Mouse (Mus musculus) natural killer cell, adult 2 months (primary cell): ENCODE measurements around the gene Foxp1.

Experiments used
- DNase-seq, 2 experiments: peaks; one replicate each; pipeline ENCODE4 v3.0.0; 2022; ENCODE audit warnings: low spot score in 2 of 2

Foxp1 gene

DNA sequence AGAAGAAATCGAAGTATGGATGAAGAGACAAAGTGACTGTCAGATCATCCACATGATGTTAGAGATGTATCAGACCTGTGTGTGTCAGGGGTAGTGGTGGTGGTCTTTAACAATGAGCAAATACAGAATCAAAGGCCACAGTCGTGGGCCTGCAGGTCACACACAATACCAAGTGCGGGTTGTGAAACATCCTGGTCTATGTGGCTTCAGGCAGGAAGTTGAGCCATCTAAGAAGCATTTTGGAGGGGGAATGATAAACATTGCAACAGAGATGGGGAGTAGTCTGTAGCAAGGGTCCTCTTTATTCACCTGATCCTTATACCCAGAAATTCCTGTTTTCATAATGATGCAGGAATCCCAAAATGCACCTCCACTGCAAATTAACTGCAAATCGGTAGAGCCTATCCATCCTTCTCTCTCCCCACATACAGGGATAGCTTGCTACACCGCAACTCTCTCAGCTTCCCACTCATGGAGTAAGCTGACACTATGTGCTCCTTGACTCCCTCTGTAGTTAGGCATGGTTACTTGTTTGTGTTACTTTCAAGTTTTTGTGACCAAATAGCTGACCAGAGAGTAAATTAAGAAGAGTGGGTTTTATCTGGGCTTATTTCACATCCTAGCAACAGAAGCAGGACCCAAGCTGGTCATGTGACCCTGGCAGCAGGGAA lies 310.7 kb downstream of the Foxp1 start:
- no peak for DNase-seq

DNA sequence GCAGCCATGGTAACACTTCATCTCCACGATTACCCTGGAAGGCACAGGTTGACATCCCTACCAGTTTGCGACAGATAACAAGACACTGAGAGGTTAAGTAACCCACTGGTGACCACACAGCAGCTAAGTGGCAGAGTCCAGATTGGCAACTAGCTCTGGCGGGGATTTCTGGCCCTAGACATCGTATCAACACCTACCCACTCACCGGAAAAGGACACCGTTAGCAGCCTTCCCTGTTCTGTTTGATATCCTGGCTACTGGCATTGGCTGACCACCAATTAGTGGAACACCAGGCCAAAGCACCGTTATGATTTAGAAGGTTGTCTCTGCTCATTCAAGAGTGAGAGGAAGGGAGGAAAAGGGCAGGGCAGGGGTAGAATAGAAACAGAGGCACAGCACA lies 312.4 kb downstream of the Foxp1 start:
- no peak for DNase-seq

DNA sequence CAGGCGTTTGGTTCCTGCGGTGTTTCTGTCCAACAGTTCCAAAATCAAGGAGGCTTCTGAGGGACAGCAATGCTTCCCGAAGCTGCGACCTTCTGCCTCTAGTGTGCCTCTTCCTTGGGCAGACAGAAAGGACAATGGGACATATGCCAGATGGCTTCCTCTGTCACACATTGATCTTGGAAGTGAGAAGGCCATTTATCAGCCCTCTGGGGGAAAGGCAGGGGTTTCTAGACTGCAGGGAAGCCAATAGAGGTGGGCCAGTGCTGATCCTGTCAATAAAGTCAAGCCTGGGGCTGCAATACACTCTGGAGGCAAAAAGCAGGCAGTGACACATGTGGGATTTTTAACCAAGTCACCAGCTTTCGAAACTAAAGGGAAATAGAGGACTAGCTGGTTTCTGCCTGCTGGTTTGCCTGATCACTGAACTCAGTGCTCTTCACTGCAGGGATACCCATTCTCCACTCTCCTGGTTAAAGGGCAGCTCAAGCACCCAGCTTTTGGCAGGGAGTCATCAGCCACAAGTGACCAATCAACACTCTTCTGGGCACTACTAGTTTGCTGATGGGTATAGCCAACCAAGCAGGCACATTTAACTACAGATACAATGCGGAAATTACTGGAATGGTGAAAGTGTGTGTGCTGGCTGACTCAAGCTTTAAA lies 315.2 kb downstream of the Foxp1 start:
- no peak for DNase-seq

DNA sequence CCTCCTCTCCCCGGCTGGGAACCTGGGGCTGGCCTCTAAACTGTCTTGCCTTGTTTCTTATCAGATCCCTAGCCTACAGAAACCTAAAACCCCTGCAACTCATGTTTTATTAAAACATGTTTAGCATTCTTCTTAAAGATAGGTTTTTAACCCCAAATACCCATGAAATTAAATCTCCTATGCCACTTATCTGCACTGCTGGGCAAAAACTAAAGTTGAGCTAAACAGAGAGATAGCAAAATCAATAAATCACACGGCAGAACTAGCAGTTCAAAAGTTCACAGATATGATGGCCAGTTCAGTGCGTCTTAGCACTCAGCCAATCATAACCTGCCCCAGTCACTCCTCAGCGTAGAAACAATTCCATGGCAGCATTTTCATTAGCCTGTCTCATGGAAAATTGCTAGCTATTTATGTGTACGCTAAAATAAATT lies 316.1 kb downstream of the Foxp1 start:
- DNase-seq = no peak

DNA sequence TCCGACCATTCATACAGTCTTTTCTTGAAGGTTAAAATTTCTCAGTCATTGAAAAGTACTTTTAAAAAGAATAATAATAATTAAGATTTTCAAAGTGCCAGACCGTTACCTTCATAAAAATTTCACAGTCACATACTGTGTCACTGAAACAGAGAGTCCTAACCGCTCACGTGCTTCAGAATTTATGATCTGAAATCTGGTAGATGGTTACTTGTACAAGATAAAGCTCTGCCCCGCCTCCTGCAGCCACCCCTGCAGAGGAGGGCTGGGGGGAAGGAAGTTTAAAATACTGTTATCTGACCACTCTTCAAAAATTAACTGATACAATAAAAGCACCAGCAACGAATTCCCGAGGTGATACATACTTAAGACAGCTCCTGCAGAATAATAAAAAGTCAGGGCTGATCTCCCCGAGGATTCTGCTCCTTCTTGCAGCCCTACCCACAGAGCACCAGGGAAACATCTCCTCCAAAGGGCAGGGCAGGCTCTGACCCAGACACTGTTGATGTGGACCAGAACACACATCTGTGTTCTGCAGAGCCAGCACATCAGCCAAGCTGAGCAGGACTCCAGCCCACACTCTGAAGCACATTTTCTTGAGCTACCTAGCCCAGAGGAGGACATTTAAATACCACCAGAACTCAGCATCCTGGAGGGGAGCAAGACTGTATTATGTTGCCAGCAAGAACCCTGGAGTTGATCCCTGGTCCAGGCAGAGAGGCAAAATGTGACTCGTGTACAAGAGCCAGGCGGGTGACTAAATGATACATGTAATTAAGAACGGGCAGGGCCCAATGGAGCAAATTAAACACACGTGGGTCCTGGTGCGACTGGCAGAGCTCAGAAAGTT lies 316.7 kb downstream of the Foxp1 start:
- no peak for DNase-seq

DNA sequence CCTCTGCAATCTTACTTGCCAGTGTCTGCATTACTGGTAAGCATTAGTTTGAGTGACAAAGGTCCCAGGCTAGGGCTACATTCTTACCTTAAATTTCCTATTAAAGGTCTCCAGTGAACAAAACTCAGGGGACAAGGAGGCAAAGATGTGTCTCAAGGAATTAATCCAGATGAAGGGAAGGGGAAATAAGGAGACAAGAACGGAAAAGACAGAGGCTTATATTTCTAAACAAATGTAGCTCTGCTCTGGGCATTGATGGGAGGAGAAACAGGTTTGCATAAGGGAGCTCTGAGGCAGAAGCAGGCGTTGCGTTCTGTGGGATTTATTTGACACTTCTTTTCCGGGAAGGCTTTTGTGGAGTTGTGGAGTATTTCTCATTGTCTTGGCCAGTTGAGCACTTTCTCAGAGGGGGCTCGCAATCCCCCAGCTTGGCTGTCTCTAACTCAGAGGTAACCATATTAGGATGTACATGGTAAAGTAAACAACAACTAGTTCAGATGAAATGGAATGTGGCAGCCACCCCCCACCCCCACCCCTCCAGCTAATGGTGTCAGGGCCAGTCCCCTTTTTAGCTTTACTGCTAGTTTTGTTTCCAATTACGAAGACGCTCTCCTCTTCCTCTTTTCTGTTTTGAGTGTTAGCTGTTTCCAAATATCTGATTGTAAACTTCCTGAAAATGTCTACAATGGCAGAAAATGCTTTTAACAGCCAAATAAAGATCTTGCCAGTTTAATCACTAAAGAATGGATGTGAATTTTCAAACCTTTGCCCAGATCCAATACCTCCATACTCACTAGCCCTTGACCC lies 317.5 kb downstream of the Foxp1 start:
- DNase-seq = no peak

DNA sequence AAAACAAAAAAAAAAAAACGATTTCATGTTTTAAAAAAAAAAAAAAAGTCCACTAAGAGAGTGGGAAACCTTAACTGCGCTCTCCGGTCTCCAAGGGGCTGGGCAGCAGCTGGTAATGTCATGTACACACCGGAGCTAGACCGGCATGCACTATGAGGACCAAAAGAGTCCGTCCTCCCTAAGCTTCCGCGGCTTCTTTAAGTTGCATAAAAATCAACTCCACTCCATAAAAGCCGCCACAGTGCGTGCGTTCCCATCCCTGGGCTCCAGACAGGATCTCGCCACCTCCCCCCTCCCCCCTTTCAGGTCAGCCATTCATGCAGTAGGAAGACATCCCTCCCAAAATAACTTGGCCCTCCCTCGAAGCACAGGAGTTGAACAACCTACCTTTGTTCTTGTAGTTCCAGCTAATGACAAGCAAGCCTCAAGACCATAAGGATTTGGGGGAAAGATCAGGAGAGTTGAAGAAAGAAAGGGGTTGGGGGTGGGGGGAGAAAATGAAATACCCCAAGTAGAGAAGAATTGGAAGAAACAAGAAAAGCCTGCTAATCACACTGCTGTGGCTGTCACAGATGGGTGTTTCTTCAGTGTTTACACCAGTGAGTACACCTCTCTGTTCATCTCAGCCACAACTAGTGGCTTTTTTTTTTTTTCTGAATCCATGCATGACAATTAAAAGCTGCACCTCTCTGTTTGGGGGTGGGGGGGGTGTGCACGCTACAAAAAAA lies 318.3 kb downstream of the Foxp1 start:
- DNase-seq = no peak

DNA sequence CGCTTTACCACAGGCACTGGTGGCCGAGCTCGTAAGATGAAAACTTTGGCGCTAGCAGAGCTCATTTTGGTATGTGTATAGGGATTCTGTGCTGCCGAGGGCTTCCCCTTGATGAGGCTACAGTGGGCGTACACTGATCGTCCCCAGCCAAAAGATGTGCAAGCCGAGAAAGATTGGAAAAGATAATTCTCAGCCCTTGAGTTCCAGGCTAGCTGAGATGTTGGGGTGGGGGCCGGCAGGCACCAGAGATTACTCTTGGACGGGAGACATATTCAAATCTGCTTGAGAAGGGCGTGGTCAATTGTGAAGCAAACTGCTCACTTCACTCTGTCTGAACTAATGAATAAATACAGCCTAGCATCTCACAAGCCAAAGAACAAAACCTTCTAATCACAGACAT lies 319.3 kb downstream of the Foxp1 start:
- DNase-seq = no peak

DNA sequence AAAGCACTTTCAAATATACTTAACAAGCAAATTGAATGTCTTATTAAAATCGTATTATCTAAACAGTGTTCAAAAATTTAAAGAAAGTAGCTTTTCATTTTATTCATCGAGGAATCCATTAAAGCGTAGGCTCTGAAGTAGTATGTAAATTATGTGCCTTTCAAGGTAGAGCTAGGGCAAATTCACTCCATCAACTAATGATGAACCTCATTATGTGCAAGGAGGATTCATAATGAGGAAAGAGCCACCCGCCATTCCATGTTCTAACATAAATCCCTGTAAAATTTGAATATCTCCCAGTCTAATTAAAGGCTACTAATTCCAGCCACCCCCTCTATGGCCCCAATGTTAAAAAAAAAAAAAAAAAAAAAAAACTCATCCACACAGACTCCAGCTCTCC lies 319.7 kb downstream of the Foxp1 start:
- DNase-seq = no peak

DNA sequence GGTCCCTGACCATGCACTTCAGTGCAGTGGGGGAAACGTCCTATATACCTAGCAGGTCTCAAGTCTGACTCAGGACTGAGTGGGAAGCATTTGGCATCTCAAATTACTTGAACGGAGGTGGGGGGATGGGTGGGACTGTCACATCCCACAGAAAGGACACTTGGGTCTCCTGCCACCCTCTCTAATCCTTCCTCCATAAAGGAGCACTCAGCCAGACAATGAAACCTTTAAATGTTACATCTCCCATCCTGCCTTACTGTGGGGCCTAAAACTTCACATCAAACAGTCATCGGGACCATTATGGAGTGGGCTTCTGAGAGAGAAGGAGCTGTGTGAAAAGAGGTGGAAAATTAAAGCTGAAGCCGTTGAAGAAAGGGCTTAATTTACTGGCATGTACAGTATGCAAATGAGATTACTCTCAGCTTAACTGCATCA lies 321.2 kb downstream of the Foxp1 start:
- no peak for DNase-seq

DNA sequence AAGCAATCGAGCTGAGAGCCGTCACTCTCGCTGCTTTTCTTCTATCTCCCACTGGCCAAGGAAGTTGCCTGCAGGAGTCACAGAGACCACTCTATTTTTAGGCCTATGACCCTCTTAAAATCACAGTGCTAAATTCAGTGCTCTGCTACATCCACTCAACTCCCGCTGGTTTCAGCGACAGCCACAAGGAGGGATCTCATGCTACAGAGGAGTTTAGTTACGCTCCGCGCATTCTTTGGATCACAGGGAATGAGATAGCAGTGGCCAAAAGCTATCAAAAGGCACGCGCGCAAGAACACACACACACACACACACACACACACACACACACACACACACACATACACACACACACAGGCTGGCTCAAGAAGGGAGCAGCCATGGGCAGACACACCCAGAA lies 321.9 kb downstream of the Foxp1 start:
- DNase-seq = no peak

DNA sequence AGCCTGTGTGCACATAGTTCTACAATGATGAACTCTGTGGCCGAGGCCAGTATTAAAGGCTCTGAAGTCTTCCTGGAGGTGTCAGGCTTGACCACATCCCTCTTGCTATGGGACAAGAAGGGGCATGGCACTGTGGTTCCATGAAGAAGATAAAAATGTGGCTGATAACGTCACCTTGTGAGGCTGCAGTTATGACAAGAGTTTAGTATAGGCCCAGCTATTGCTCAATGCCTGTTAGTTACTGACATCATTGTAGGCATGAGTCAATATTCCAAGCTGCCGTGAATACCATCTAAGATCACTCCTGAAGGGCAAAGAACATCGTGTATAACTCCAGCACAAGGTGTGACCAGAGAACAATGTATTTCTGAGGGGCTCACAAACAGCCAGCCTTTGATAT lies 323.2 kb downstream of the Foxp1 start:
- DNase-seq = peak; percentile 26 to 42

DNA sequence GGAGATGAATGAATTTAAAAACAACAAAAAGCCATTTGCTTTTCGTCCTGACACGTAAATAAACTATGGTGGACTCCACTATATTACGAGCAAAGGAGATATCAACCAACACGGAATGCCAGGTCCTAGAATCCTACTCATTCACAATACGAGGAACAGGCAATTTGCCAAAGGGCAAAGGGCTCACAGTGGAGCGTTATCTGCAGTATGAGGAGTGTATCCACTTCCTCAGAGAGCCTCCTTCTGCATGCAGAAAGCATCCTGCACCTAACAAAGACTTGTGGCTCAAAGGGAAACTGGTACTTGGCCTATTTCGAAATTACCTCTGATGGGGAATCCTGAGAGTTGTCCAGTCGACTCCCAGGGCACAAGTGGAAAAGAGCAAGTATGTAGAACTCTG lies 328.8 kb downstream of the Foxp1 start:
- no peak for DNase-seq

DNA sequence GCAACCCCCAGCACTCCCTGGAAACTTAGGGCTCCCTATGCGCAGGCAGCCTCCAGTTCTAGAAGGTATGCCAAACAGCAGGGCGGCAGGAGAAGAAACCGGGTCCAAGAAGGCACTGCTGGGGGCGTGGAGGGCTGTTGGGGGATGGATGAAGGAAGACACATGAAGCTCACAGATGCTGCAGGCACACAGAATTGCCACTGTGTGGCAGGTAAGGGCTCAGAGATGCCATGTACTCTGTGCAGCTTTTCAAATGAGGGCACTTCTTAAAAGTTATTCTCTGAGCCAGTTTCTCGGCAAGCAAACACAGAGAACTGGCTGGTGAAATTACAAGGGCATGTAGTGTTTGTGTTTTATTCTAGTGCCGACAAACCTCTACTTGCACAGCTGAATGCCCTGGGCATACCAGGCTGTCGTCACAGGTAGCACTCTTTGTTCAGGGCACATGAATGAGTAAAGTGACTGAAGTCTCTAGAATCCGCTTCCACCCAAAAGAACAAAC lies 330.8 kb downstream of the Foxp1 start:
- DNase-seq = no peak

DNA sequence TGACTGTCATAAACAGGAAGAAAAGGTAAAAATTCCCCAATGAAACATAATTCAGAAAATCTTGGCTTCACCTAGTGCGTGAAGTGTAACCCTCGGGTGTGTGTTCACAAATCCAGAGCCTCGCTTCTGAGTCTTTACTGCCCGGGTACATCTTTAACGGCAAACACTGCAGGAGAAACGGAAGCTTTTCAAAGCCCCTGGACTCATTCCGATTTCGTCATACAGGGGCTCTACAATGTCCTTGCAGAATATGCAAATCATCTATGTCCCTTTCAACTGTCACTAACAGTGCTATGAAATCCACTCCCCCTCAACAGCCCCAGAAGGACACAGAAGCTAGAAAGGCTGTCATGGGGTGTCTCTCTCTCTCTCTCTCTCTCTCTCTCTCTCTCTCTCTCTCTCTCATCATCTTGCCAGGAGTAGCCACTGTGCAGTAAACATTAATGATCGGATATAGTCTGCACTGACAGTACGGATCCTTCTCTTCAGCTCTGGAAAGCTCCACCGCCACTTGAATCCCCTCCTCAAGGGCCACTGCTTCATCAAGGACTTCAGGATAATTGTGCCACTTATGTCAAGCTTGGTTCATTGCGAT lies 331.4 kb downstream of the Foxp1 start:
- DNase-seq = no peak

DNA sequence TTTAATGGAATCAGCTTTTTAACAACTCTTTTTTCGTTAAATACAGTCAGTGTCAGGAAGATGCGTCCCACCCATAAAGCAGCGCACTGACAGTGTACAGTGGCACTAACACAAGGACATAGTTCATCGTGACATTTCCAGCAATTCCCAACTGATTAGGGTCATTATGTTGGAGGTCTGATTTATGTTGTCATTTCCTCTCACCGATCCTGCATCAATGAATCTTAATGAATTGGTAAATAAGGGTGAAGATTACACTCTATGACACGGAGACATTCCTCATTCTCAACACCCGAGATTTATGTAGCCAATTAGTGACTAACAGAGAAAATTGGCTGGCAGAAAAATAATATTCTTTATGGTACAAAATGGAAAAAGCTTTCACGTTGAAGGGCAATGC lies 332.6 kb downstream of the Foxp1 start:
- DNase-seq = no peak

DNA sequence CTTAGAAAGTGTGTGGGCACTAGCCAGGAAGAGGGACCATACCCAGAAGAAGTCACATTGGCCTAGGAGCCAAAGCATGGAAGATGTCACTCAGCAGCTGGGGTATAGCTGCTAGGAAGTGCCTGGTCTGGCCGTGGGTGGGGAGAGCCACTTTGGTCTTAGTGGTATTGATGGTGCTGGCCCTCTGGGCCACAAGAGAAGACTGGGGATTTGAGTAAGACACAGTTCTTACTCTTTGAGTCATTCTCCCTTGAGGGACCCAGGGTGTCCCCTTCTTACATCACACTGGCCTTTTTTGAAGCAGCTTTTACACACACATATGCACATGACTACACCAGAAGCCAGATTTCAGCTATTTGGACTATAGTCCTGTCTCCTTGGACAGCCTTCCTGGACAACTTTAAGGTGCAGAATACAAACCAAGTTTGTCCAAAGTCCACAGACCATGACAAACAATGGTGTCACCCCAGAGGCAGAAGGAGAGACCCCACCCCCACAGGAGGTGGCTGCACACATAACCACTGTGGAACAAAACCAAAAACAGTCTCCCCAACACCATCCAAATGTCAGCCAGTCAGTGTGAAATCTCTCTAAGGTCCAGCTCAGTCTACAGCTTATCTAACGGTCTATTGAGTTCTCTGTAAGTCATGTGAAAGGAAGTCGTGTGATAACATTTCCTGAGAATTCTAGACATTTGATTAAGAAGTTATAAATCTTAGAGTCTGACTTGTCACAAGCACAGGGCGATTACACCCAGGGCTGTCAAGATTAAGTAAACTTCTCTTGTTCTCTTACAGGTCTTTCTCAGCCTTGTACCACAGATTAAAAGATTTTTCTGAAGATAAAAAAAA lies 333.9 kb downstream of the Foxp1 start:
- peak; percentile 61 to 63 for DNase-seq

DNA sequence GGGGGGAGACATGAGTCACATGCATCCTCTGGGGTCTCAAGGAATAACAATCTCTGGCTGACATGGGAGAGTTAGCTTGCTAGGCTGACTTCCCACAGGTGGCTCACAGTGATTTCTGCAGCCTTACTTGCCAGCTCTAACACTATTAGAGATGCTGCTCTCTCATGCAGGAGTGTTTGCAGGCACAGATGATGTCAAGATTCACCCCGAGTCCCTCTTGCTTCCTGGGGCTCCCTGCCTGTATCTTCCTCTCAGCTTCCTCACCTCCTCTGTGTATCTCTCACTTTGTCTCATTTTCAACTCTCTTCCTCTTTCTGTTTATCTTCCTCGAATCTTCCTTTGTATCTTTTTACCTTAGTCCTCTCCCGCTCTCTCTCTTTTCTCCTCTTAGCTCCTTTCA lies 334.6 kb downstream of the Foxp1 start:
- peak in 1 of 2 experiments; percentile 27 for DNase-seq

DNA sequence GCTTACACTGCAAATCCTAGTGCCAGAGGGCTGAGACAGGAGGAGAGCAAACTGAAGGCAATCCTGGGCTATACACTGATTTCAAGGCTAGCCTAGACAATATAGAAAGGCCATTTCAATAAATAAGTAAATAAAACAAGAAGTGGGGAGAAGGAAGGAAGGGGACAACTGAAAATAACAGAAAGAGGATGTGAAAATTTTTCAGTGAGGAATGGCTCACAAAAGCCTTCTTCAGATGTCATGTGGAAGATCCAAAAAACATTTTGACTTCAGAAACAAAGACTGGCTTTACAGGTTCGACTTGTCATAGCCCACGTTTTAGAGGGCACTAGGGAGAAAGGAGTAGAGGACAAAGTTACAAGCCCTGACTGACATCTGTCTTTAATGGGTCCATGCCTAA lies 335.1 kb downstream of the Foxp1 start:
- no peak for DNase-seq

DNA sequence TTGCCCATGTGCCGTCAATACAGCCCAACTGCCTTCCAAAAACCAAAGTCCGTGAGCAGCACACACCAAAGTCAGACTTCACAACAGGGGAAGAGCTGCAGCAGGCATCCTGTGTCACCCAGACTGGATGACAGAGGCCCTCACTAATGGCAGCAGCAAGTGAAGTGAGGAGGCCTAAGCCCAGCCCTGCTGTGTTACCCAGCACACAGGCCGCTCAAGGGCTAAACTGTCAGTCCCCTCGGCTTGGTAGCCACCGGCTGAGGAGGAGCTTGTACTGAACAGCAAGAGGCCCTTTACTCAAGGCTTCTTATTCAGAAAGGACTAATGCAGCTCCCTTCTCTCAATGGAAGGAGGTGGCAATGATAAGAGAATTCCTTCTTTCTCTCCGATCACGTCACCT lies 336.0 kb downstream of the Foxp1 start:
- no peak for DNase-seq
